Mouse (Mus musculus) heart, embryonic 16.5 days (tissue): ENCODE measurements around the gene Tcl1b4. TPM values are rescaled to one million over a fixed set of nuclear protein-coding genes. Genes with fewer than 3 reads are reported as not detected.
"Not testable (repeated sequence)": the region's sequence is repeated elsewhere in the genome, so short reads cannot be mapped to it uniquely, and the experiment has no call there.

ENCODE experiments used
- ATAC-seq: fragments of 200-750 bp; cut with Nextera tagmentation; replicated peaks from 2 replicates; pipeline ENCODE4 v1.8.0; 2017; ENCODE audit warnings: moderate number of reproducible peaks; ENCODE audit not compliant: insufficient read depth, low FRiP score; ENCODE audit errors: extremely low read depth
- H3K27ac ChIP-seq: fragments of 300-500 bp; sonication (generic); 2 replicates; pipeline ENCODE4 v1.5.1; 2014; ENCODE audit warnings: mild to moderate bottlenecking, low read length, control low read depth, moderate library complexity
- H3K27me3 ChIP-seq: fragments of 300-500 bp; sonication (generic); 2 replicates; pipeline ENCODE4 v1.6.1; 2014; ENCODE audit warnings: low read length, mixed read lengths; ENCODE audit not compliant: control insufficient read depth, insufficient read depth
- H3K36me3 ChIP-seq: fragments of 300-500 bp; sonication (generic); 2 replicates; pipeline ENCODE4 v1.6.1; 2014; ENCODE audit not compliant: control insufficient read depth, insufficient read depth
- H3K4me1 ChIP-seq: fragments of 300-500 bp; sonication (generic); 2 replicates; pipeline ENCODE4 v1.6.1; 2014; ENCODE audit warnings: low read length, mixed read lengths; ENCODE audit not compliant: control insufficient read depth, insufficient read depth
- H3K4me2 ChIP-seq: fragments of 300-500 bp; sonication (generic); 2 replicates; pipeline ENCODE4 v1.6.1; 2014; ENCODE audit warnings: low read depth, mild to moderate bottlenecking, control low read depth, low read length
- H3K4me3 ChIP-seq: fragments of 300-500 bp; sonication (generic); 2 replicates; pipeline ENCODE4 v1.5.1; 2014; ENCODE audit warnings: mild to moderate bottlenecking, control low read depth, low read length
- H3K9ac ChIP-seq: fragments of 300-500 bp; sonication (generic); 2 replicates; pipeline ENCODE4 v1.6.1; 2014; ENCODE audit warnings: low read length, control low read depth
- H3K9me3 ChIP-seq: fragments of 300-500 bp; sonication (generic); replicated peaks from 2 replicates; pipeline ENCODE4 v1.6.1; 2016; ENCODE audit warnings: low read length; ENCODE audit not compliant: control insufficient read depth
- WGBS: fragments of 180-500 bp; shearing (Covaris S2); extraction: QIAGEN DNeasy Blood & Tissue Kit; methylation state at CpG from one replicate; pipeline ENCODE4 v1.1.7; 2014; 5-methylcytosine and 5-hydroxymethylcytosine counted together
- polyA plus RNA-seq: library from polyadenylated mRNA; unstranded; fragments of >200 nt; fragmentation: Nextera tagmentation; extraction: Ambion mirVana; gene quantifications from 2 replicates; pipeline ENCODE4 v1.2.1, GENCODE M21; 2015

Gene Tcl1b4
- polyA plus RNA-seq = not detected in 2 replicates

GRCm38 (mm10) chr12:105201657-105202056 lies at the start of gene Tcl1b4:
Gene Tcl1b4, plus strand, starts transcription at chr12:105201957.
- not testable (repeated sequence) for H3K4me1 ChIP-seq, H3K27ac ChIP-seq, H3K4me2 ChIP-seq, H3K36me3 ChIP-seq, H3K4me3 ChIP-seq, H3K9me3 ChIP-seq, ATAC-seq, H3K27me3 ChIP-seq, H3K9ac ChIP-seq
- WGBS = 93% methylated on average over 1 of the region's 1 CpGs

- H3K4me1 ChIP-seq, H3K4me3 ChIP-seq, H3K27me3 ChIP-seq, H3K9me3 ChIP-seq, H3K27ac ChIP-seq, H3K4me2 ChIP-seq, H3K9ac ChIP-seq, H3K36me3 ChIP-seq, ATAC-seq: not testable (repeated sequence)
- WGBS = 47% methylated on average over 4 of the region's 4 CpGs
Observed at GRCm38 (mm10) chr12:105155286-105155685, 46.5 kb upstream of the Tcl1b4 start.

DNA sequence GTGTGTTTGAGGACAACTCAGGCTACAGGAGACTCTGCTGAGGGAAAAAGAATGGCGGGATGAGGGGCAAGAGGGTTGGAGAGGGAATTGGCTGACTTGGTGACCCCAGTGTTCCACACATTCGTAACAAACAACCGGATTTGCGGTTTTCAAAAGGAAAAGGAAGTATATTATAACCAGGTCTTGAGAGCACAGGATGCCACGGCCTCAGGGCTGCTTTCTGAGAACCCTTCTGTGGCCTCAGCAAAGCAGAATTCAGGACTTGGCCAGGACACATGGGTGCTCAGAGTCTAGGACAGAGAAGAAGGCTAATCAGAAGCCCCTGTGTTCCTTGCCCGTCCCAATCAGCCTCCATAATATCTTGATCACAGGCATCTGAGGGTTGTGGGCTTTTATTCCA lies 42.9 kb upstream of the Tcl1b4 start:
- no peak overlapping the region for H3K4me2 ChIP-seq
- H3K27me3 ChIP-seq = no peaks in the 10 kb centered on the region
- no peaks in the 10 kb centered on the region for H3K36me3 ChIP-seq
- ATAC-seq = no peak
- H3K27ac ChIP-seq = no peak overlapping the region
- H3K9ac ChIP-seq = no peak overlapping the region
- H3K9me3 ChIP-seq = no peaks in the 10 kb centered on the region
- H3K4me3 ChIP-seq = no peak overlapping the region
- no peaks in the 10 kb centered on the region for H3K4me1 ChIP-seq
- 71% methylated on average over 6 of the region's 6 CpGs for WGBS

- no peaks in the 10 kb centered on the region for H3K36me3 ChIP-seq
- H3K27me3 ChIP-seq = no peaks in the 10 kb centered on the region
- 70% methylated on average over 4 of the region's 4 CpGs for WGBS
- ATAC-seq = no peak
- no peak within 1 kb of the TSS for H3K9ac ChIP-seq
- no peak within 1 kb of the TSS for H3K27ac ChIP-seq
- no peaks in the 10 kb centered on the region for H3K9me3 ChIP-seq
- H3K4me1 ChIP-seq = no peaks in the 10 kb centered on the region
- H3K4me3 ChIP-seq = no peak within 1 kb of the TSS
- H3K4me2 ChIP-seq = no peak within 1 kb of the TSS
Observed at GRCm38 (mm10) chr12:105159390-105159789, 42.4 kb upstream of the Tcl1b4 start, which contains the start of gene Tcl1b1. Gene Tcl1b1, plus strand, starts transcription at chr12:105159690.

DNA sequence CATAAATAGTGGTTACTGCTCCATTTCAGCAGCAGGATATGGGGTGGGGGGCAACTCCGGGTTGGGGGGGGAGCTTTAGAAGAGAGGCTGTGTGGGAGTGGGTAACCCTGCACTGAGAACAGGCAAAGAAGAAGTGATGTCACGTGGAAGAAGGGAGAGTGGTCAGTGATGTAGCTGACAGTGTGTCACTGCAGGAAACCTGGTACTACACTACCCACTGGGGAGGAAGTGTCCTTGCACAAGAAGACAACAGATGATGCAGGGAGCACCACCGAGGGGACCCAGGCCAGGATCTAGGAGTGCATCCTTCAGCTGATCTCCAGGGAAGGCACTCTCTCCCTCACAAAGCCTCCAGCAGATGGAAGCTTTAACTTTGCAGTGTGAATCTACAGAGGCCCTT lies 35.0 kb upstream of the Tcl1b4 start:
- WGBS = 51% methylated on average over 3 of the region's 3 CpGs

GRCm38 (mm10) chr12:105173366-105173765 lies 28.4 kb upstream of the Tcl1b4 start:
- H3K9me3 ChIP-seq = no peaks in the 10 kb centered on the region
- WGBS = 65% methylated on average over 2 of the region's 2 CpGs
- H3K27ac ChIP-seq = no peak overlapping the region
- no peak overlapping the region for H3K9ac ChIP-seq
- ATAC-seq = no peak
- H3K4me2 ChIP-seq = no peak overlapping the region
- no peaks in the 10 kb centered on the region for H3K27me3 ChIP-seq
- H3K4me3 ChIP-seq = no peak overlapping the region
- no peaks in the 10 kb centered on the region for H3K36me3 ChIP-seq
- H3K4me1 ChIP-seq = no peaks in the 10 kb centered on the region

More for the DNA sequence above, 35.0 kb upstream of the Tcl1b4 start:
- Histone ChIP-seq H3K27ac (no peak overlapping the region), H3K4me2 (no peak overlapping the region), H3K4me1 (no peaks in the 10 kb centered on the region), H3K27me3 (0 out of 2 replicates have a peak, but pooled peaks cover 2% of the 10 kb centered on the region), H3K4me3 (no peak overlapping the region), H3K9me3 (no peaks in the 10 kb centered on the region), H3K9ac (no peak overlapping the region), H3K36me3 (no peaks in the 10 kb centered on the region)
- ATAC-seq = no peak

DNA sequence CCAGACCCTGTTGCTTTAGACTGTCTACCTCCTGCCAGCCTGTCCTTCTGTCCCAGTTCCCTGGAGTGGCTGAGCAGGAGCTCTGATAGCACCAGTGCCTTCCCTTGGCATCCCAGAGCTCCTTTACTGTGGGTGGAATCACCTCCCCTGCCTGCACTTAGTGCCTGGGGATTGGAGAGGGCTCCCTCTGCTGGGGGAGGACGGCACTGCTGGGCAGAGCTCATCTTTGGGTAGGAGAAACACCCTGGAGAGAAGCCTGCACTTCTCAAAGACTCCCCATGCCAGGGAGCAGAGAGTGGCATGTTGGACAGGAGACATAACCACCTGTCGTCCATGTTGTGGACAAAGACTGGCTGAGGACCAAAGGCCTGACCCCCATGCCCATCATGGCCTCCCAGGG lies 27.4 kb upstream of the Tcl1b4 start:
- 27% methylated on average over 2 of the region's 2 CpGs for WGBS
- H3K27ac ChIP-seq, ATAC-seq, H3K27me3 ChIP-seq, H3K4me3 ChIP-seq, H3K9me3 ChIP-seq, H3K4me1 ChIP-seq, H3K36me3 ChIP-seq, H3K9ac ChIP-seq, H3K4me2 ChIP-seq: not testable (repeated sequence)

GRCm38 (mm10) chr12:105176044-105176443 lies 25.7 kb upstream of the Tcl1b4 start, which contains the start of gene Tcl1b5:
Gene Tcl1b5, plus strand, starts transcription at chr12:105176344.
- 58% methylated on average over 3 of the region's 3 CpGs for WGBS
- H3K4me2 ChIP-seq, H3K36me3 ChIP-seq, H3K9ac ChIP-seq, H3K4me1 ChIP-seq, H3K9me3 ChIP-seq, ATAC-seq, H3K27me3 ChIP-seq, H3K27ac ChIP-seq, H3K4me3 ChIP-seq: not testable (repeated sequence)

DNA sequence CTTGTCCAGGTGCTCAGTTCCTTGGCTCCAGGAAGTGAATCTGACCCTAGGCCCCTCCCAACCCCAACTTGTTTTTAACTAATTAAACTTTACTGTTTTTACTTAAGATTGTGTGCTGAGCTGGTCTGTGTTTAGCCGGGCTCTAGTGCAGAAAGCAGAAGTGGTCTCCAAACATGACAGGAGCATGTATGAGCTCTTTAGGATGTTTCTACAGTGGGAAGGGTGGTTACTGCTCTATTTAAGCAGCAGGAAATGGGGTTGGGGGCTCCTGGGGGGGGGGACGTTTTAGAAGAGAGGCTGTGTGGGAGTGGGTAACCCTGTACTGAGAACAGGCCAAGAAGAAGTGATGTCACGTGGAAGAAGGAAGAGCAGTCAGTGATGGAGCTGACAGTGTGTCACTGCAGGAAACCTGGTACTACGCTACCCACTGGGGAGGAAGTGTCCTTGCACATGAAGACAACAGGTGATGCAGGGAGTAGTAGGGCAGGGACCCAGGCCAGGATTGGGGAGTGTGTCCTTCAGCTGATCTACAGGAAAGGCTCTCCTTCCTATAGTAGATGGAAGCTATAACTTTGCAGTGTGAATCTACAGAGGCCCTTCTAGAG lies 20.6 kb upstream of the Tcl1b4 start:
- H3K27ac ChIP-seq, H3K4me2 ChIP-seq, H3K36me3 ChIP-seq, H3K4me1 ChIP-seq, H3K4me3 ChIP-seq, H3K27me3 ChIP-seq, ATAC-seq, H3K9ac ChIP-seq, H3K9me3 ChIP-seq: not testable (repeated sequence)
- 66% methylated on average over 4 of the region's 4 CpGs for WGBS
